Mouse (Mus musculus) testis, adult 2 months (tissue): ENCODE data around the gene Dnaaf5. TPM values are rescaled to one million over a fixed set of nuclear protein-coding genes. Genes with fewer than 3 reads are reported as not detected.

Experiments used
- H3K27ac ChIP-seq: fragments of 200-500 bp; 2 replicates; pipeline ENCODE4 v1.5.1; 2012; ENCODE audit warnings: low read depth, low read length; ENCODE audit not compliant: control insufficient read depth, insufficient read depth
- H3K27me3 ChIP-seq: fragments of 200-500 bp; 2 replicates; pipeline ENCODE4 v1.6.1; 2012; ENCODE audit warnings: mild to moderate bottlenecking, low read length, moderate library complexity; ENCODE audit not compliant: control insufficient read depth, insufficient read depth
- H3K36me3 ChIP-seq: fragments of 200-500 bp; 2 replicates; pipeline ENCODE4 v1.6.1; 2012; ENCODE audit warnings: mild to moderate bottlenecking, low read length; ENCODE audit not compliant: control insufficient read depth, insufficient read depth
- H3K4me1 ChIP-seq: fragments of 200-500 bp; 2 replicates; pipeline ENCODE4 v1.6.1; 2012; ENCODE audit warnings: low read length; ENCODE audit not compliant: control insufficient read depth, insufficient read depth
- H3K4me3 ChIP-seq: fragments of 200-500 bp; 2 replicates; pipeline ENCODE4 v1.5.1; 2012; ENCODE audit warnings: low read depth, mild to moderate bottlenecking, low read length, moderate library complexity, mixed read lengths; ENCODE audit not compliant: control insufficient read depth
- CTCF ChIP-seq: fragments of 200-500 bp; IDR thresholded peaks from 2 replicates; pipeline ENCODE4 v1.5.1; 2012; ENCODE audit warnings: low read depth, mild to moderate bottlenecking, inconsistent platforms, low read length, moderate library complexity; ENCODE audit not compliant: control insufficient read depth, insufficient read depth, insufficient replicate concordance
- POLR2A ChIP-seq: fragments of 200-500 bp; IDR thresholded peaks from 2 replicates; pipeline ENCODE4 v1.6.1; 2012; ENCODE audit warnings: low read depth, mild to moderate bottlenecking, inconsistent platforms, low read length, moderate library complexity; ENCODE audit not compliant: control insufficient read depth
- polyA plus RNA-seq: library from polyadenylated mRNA; depleted of rRNA; stranded (reverse); fragments of >200 nt; gene quantifications from 2 replicates; pipeline ENCODE4 v1.2.3, GENCODE M21; 2012

Gene Dnaaf5
- polyA plus RNA-seq, 1 experiment = 40.4 TPM

GRCm38 (mm10) chr5:139220006-139220515 lies 70.0 kb downstream of the Dnaaf5 start:
- no peak overlapping the region for H3K4me3 ChIP-seq
- peaks cover 2% of the 10 kb centered on the region for H3K36me3 ChIP-seq
- H3K27ac ChIP-seq = no peak overlapping the region
- no peaks in the 10 kb centered on the region for H3K27me3 ChIP-seq
- H3K4me1 ChIP-seq = no peaks in the 10 kb centered on the region; the same call in 1 of the 2 replicates
- TF ChIP-seq CTCF = no peak
- TF ChIP-seq POLR2A = no peak

- H3K4me1 ChIP-seq = no peaks in the 10 kb centered on the region
- no peak overlapping the region for H3K27ac ChIP-seq
- no peak for TF ChIP-seq POLR2A
- TF ChIP-seq CTCF = no peak
- no peak overlapping the region for H3K4me3 ChIP-seq
- H3K27me3 ChIP-seq = no peaks in the 10 kb centered on the region
- peaks cover 2% of the 10 kb centered on the region for H3K36me3 ChIP-seq
Observed at GRCm38 (mm10) chr5:139220610-139221009, 70.6 kb downstream of the Dnaaf5 start.

GRCm38 (mm10) chr5:139223331-139223730 lies 73.3 kb downstream of the Dnaaf5 start:
- H3K4me1 ChIP-seq = no peaks in the 10 kb centered on the region
- no peak overlapping the region for H3K4me3 ChIP-seq
- H3K36me3 ChIP-seq = peaks cover 7% of the 10 kb centered on the region
- TF ChIP-seq POLR2A (no peak), CTCF (no peak)
- H3K27ac ChIP-seq = no peak overlapping the region
- no peaks in the 10 kb centered on the region for H3K27me3 ChIP-seq

GRCm38 (mm10) chr5:139227236-139227635 lies 77.2 kb downstream of the Dnaaf5 start:
- H3K4me3 ChIP-seq = no peak overlapping the region
- TF ChIP-seq CTCF = no peak
- no peak for TF ChIP-seq POLR2A
- H3K27ac ChIP-seq = no peak overlapping the region
- H3K27me3 ChIP-seq = no peaks in the 10 kb centered on the region
- peaks cover 7% of the 10 kb centered on the region for H3K36me3 ChIP-seq
- H3K4me1 ChIP-seq = no peaks in the 10 kb centered on the region

GRCm38 (mm10) chr5:139227645-139228044 lies 77.6 kb downstream of the Dnaaf5 start:
- H3K4me1 ChIP-seq = no peaks in the 10 kb centered on the region
- no peak overlapping the region for H3K4me3 ChIP-seq
- TF ChIP-seq CTCF = no peak
- H3K27me3 ChIP-seq = no peaks in the 10 kb centered on the region
- H3K27ac ChIP-seq = no peak overlapping the region
- H3K36me3 ChIP-seq = peaks cover 7% of the 10 kb centered on the region

- TF ChIP-seq POLR2A = no peak
- TF ChIP-seq CTCF = no peak
- H3K27ac ChIP-seq = no peak overlapping the region
- H3K4me3 ChIP-seq = no peak overlapping the region
- no peaks in the 10 kb centered on the region for H3K4me1 ChIP-seq
- no peaks in the 10 kb centered on the region for H3K27me3 ChIP-seq
- H3K36me3 ChIP-seq = peaks cover 7% of the 10 kb centered on the region
Observed at GRCm38 (mm10) chr5:139228318-139228717, 78.3 kb downstream of the Dnaaf5 start.

- H3K4me1 ChIP-seq = no peaks in the 10 kb centered on the region
- no peaks in the 10 kb centered on the region for H3K27me3 ChIP-seq
- H3K4me3 ChIP-seq = no peak overlapping the region
- no peak overlapping the region for H3K27ac ChIP-seq
- peaks cover 6% of the 10 kb centered on the region for H3K36me3 ChIP-seq
- no peak for TF ChIP-seq CTCF
- TF ChIP-seq POLR2A = no peak
Observed at GRCm38 (mm10) chr5:139229716-139230115, 79.7 kb downstream of the Dnaaf5 start.

- no peak for TF ChIP-seq CTCF
- no peak for TF ChIP-seq POLR2A
- H3K36me3 ChIP-seq = peaks cover 4% of the 10 kb centered on the region
- no peaks in the 10 kb centered on the region for H3K27me3 ChIP-seq
- no peak overlapping the region for H3K27ac ChIP-seq
- no peaks in the 10 kb centered on the region for H3K4me1 ChIP-seq
- H3K4me3 ChIP-seq = no peak overlapping the region
Observed at GRCm38 (mm10) chr5:139232083-139232482, 82.1 kb downstream of the Dnaaf5 start.
